Mouse (Mus musculus) left cerebral cortex, postnatal 4 days (tissue): ENCODE measurements around the gene Fgfr1op2. TPM values are rescaled to one million over a fixed set of nuclear protein-coding genes. Genes with fewer than 3 reads are reported as not detected.
"Not testable (repeated sequence)": the region's sequence is repeated elsewhere in the genome, so short reads cannot be mapped to it uniquely, and the experiment has no call there.

Experiments
- DNase-seq: peaks from one replicate; pipeline ENCODE4 v3.0.0-alpha.2; 2022
- intact Hi-C: fragments of 180-260 bp; cut with DNase I; formaldehyde crosslinking; loops from one replicate; pipeline ENCODE4 v1.15.1; 2025
- total RNA-seq, 2 experiments: library from RNA; stranded (reverse); gene quantifications; 2 replicates each; pipeline ENCODE4 v1.2.3; 2021

Fgfr1op2 gene
- 10 to 100 TPM; 29.3 to 29.8 TPM for total RNA-seq

DNA sequence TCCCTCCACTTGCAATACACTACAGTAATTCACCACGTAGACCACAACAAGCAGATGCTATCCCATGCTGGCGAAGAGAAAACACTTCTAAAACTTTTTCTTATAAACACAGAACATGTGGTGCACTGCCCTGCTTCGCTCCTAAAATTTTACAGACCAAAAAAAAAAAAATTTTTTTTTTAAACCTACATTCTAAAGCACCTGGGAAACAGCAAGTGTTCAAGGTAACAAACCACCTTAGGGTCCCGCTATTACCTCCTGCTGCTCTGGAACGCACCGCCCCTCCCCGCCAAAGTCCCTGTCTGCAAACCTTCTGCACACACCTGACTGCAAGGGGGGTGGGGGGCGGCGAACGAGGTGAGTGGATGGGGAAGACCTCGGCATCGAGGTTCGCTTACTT lies at the start of gene Fgfr1op2:
Fgfr1op2 (plus strand) TSS at position 301 of the 400 bp plus-strand sequence.
- DNase-seq: no peak
- intact Hi-C loops: no loop called here

GRCm38 (mm10) chr6:146527537-146527936 lies 49.5 kb upstream of the Fgfr1op2 start:
- DNase-seq: no peak
- intact Hi-C loops: no loop called here

DNA sequence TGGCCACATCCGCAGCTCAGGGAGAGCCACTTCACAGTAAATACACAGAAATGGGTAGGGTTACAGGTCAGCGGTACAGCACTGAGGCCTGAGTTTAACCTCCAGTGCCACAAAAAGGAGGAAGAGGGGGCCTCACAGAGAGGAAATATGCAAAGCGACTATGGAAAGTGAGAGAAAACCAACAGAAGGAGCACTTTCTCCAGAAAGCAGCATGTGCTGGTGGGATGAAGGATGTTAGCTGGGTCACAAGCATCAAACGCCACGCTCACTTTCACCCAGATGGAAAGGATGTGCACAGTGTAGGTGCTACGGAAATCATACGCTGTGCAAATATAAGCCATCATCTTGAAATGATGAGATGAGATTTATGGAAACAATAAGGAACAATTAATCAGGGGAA lies 46.6 kb upstream of the Fgfr1op2 start:
- intact Hi-C loops: no loop called here
- DNase-seq: no peak

DNA sequence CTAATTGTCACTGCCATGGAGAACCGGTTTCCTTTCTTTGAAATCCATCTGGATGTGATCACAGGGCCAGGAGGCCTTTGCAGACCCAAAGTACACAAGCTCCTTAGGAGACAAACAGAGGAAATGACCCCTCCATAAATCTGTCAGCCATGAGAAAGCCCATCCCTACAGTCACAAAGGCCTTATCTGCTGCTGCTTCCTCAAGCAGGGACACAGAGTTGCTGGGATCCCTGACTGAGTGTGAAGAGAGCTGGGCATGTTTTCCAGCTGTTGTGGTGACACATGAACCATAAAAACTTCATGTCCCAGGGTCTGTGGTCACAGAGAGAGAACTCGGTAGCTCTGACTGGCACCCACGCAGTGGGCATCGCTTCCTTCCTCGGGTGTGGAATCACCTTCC lies 46.2 kb upstream of the Fgfr1op2 start:
- intact Hi-C loops: no loop called here

DNA sequence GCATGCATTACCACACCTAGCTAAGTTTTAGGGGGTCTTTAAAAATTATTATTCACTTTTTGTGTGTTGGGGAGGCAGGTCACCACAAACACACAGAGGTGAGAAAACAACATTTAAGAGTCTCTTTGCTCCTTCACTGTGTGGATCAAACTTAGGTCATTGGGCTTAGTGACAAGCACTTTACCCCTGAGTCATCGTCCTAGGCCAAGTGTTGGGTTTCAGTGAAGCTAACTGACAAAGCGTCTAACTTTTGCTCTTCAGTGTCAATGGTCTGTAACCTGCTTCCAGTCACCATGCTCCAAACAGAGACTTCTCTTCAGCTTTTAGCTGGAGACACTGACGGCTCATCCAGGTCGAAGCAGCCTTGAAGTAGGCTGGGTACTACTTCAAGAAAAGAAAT lies 43.9 kb upstream of the Fgfr1op2 start:
- intact Hi-C loops: no loop called here
- no peak for DNase-seq

More for the DNA sequence above, 46.2 kb upstream of the Fgfr1op2 start:
- DNase-seq: no peak

- DNase-seq: no peak
Observed at GRCm38 (mm10) chr6:146535501-146535900, 41.5 kb upstream of the Fgfr1op2 start.

DNA sequence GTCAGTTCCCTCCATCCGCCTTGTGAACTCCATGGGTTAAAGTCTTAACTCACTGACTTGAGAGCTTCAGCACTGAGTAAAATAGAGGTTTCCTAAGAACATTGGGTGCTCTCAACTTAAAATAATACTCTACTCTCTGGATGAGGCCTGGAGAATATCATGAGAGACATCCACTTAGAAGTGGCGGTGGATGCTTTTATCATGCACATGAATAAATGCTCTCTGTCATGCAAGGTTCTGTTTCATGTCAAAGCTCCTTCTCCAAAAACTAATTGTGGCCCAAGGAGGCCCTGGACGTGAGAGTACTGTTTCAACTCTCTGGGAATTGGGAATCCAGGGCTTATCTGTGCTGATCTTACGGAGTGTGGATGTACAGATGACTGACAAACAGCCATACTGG lies 39.9 kb upstream of the Fgfr1op2 start:
- intact Hi-C loops: no loop called here
- no peak for DNase-seq

More at GRCm38 (mm10) chr6:146535501-146535900, 41.5 kb upstream of the Fgfr1op2 start:
- intact Hi-C loops: no loop called here

DNA sequence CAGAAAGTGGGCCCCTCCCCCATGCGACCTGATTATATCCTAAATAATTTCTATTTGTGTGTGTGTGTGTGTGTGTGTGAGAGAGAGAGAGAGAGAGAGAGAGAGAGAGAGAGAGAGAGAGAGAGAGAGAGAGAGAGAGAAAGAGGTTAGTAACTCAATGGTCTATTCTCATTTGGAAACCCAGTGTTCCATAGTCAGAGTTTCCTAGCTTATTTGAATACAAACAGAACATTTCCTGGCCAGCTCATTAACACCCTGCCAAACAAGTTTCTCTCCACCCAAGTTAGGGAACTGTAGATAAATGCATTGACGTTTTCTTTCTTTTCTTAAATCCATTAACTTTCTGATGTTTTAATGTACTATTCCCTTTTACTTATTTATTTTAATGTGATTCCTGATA lies 38.9 kb upstream of the Fgfr1op2 start:
- intact Hi-C loops: no loop called here
- DNase-seq: no peak

- intact Hi-C loops: no loop called here
- DNase-seq: peak; percentile 19
Observed at GRCm38 (mm10) chr6:146538661-146539060, 38.3 kb upstream of the Fgfr1op2 start.

DNA sequence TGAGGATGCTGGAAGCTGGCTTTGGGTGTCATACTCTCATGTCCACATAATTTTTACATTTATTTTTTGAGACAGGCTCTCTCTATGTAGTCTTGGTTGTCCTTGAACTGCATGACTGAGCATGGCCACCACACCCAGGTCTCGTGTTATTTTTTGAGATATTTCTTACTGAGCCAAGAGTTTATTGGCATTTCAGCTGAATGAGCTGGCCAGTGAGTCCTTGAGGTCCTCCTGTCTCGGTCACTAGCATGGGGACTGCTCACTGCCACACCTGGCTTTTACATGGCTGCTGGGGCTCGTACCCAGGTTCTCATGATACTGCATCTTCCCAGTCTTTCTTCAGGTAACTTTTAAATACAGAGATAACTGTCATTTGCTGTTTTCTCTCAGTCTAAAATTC lies 36.6 kb upstream of the Fgfr1op2 start:
- no peak for DNase-seq
- intact Hi-C loops: no loop called here

DNA sequence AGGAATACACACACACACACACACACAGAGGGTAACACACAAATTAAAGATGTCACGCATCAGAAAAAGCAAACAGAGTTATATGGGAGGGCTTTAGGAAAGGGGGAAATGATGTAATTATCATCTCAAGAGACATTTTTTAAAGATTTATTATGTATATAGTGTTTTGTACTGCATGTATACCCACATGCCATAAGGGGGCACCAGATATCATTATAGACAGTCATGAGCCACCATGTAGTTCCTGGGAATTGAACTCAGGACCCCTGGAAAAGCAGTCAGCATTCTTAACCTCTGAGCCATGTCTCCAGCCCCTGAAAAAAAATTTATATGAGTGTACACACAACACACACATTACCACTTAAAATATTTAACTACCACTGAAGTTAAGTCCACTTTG lies 32.4 kb upstream of the Fgfr1op2 start:
- intact Hi-C loops: loop anchor here (5.0 kb wide), 1 partner anchor 53 kb away; no protein-coding TSS in a partner anchor
- no peak for DNase-seq

GRCm38 (mm10) chr6:146545289-146545865 lies 31.6 kb upstream of the Fgfr1op2 start:
- intact Hi-C loops: loop anchor here (5.0 kb wide), 1 partner anchor 52 kb away; no protein-coding TSS in a partner anchor
- DNase-seq: no peak

DNA sequence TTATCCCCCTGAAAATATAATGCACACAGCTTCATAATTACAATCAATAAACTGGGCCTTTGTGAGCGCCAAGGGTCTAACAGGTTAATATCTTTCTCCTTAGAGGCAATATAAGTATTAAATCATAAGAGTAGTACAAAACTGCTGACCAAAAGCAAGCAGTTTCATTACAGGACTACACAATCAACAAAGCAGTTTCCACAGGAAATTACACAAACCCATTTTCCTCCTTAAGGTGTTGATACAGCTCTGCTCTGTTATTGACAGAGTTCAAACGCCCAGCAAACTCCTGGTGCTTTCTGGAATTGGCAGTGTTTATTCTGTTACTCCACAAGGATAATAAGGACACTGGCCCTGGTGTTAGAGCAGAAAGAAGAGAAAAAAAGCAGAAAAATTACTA lies 26.6 kb upstream of the Fgfr1op2 start:
- DNase-seq: no peak
- intact Hi-C loops: no loop called here

DNA sequence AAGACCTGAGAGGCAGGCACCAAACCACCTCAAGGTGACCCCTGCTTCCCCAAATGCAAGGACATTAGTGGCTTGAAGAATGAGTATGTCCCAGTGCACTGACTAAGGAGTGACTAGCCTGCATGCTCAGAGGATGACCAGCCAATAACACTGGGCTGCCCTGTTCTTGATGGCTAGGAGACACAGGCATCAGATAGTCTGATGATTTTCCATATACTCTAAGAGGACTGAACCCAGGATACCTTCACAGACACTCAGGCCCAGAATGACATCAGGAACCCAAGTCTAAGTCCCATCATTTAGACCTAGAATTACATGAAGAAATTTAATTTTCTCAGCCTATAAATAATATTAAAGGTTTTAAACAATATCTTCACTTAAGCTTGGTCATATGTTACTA lies 25.7 kb upstream of the Fgfr1op2 start:
- no peak for DNase-seq
- intact Hi-C loops: no loop called here

DNA sequence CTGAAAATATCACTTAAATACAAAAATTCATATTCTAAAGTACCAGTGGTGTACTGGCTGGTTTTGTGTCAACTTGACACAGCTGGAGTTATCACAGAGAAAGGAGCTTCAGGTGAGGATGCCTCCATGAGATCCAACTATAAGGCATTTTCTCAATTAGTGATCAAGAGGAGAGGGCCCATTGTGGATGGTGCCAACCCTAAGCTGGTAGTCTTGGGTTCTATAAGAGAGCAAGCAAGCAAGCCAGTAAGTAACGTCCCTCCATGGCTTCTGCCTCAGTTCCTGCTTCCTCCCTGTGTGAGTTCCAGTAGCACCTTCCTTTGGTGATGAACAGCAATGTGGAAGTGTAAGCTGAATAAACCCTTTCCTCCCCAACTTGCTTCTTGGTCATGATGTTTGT lies 14.5 kb upstream of the Fgfr1op2 start:
- DNase-seq, intact Hi-C loops: not testable (repeated sequence)

DNA sequence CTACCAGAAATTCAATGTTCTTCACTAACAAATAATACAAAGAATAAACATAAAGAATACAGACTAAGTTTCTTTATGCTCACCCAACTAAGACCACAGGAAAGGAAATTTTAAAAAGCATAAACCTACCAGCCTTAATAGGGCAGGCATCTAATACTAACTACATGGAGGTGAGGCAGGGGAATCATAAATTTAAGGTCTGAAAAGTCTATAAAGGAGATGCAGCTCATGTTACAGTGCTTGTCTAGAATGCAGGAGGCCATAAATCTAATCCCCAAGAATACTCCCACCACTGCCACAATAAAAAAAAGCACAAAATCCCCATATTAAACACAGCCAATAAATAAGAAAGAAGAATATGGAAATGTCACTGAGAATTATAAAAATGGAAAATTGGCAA lies 4.9 kb upstream of the Fgfr1op2 start:
- DNase-seq: no peak
- intact Hi-C loops: no loop called here

DNA sequence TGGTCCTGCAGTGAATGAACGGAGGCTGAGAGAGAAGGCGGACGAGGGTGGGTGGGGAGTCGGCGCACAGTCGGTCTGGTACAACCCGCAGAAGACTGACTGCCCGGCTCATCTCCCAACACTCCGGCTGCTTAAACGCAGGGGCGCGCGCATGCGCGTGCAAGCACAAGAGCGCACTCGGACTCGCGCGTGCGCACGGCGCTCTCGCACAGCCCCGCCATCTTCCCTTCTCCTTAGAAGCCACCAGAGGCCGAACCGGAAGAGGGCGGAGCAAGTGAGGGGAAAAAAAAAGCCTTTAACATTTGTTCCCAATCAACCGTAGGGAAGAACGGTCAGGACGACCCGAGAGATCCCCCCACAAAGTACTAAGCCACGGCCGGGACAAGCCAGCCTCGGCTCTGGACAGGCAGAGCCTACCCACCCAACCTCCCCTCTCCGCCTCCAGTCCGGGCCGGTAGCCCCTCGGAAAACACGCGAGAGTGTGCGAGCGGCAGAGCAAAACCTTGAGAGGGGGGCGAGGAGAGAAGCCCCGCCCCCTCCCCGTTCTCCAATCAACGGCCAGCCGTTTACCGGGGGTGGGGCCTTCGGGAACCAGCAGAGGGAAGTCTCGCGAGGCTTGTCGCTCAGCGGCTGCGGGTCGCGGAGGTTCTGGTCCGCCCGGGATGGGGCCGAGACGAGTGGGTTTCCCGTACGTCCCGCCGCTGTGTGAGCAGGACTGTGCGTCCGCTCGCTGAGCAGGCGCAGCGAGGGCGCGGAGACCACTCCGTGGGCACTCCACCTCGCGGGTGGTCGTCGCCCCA lies 507 bp downstream of the Fgfr1op2 start, which contains the start of gene Ints13:
Ints13 (minus strand) TSS at position 526 of the 800 bp plus-strand sequence.
- DNase-seq: peak; percentile 99
- intact Hi-C loops: no loop called here

DNA sequence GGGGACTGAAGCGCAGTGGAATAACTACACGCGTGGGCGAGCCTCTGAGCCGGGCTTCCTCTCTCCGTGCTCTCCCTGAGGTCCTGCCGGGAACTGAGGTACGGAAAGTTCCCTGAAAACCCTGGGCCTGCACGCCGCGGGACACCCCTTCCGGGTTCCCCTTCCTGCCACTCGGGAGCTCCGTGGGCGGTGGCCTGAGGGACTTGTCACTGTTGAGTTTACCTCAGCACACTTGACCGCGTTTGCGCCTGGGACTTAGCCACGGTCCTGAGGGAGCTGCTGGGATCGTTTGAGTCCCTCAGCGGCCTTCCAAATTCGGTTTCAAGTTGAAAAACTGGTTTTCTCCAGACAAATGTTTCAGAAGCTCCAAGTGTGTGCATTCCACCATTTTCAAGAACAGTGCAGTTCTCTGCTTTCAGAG lies 1.1 kb downstream of the Fgfr1op2 start:
- intact Hi-C loops: no loop called here

GRCm38 (mm10) chr6:146578586-146578985 lies 1.6 kb downstream of the Fgfr1op2 start:
- intact Hi-C loops: no loop called here
- DNase-seq: no peak

More for the DNA sequence above, 1.1 kb downstream of the Fgfr1op2 start:
- no peak for DNase-seq

DNA sequence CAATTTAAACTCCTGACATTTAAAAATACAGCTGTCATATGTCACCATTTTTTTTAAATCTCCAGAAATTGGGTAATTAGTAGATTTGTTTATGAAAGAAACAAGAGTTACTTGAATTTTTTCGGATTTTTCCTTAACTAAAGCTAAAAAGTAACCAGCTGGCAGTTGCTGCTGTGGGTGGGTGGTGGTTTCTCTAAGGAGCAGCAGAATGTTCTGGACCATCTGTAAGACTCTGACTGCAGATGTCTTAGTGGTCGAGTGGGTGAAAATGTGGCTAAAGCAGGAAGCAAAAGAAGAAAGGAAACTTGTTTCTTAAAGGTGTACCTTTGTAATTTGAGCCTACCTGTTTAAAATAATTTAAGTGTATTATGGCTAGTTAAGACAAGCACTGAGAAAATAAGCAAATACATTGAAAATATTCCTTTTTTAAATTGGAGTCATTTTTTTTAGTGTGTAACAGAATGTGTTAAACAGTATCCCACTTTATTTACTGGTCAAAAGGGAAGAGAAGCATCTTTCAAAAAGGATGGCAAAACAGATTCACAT lies 3.5 kb downstream of the Fgfr1op2 start:
- no peak for DNase-seq
- intact Hi-C loops: no loop called here

DNA sequence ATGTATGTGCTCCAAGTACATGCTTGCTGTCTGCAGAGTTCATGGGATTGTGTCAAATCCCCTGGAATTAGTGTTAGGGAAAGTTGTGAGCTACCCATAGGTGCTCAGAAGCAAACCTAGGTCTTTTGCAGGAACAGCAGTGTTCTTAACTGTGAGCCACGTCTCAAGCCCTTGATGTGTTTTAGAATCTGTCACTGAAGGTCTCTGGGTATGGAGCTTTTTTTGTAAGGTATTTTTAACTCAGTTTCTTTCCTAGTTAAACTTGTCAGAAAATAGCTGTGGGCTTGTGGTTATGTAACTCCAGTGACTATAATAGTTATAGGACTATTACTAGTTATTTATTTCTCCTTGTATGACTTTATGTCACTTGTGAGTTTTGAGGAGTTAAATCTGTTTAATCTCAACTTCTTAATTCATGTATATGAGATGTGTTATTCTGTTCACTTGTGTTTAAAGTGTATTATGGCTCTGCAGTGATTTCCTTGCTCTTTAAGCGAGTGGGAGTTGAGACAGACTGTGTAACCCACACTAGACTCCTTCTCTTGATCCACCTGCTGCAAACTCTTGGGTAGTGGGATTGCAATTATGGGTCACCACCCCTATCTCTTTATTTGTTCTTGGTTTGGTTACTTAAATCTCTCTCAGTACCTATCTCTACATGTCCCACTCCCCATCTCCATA lies 6.5 kb downstream of the Fgfr1op2 start:
- intact Hi-C loops: no loop called here

More for the DNA sequence above, 6.5 kb downstream of the Fgfr1op2 start:
- DNase-seq: no peak
